Mouse (Mus musculus): ENCODE measurements around the gene Tmem170b. TPM values are rescaled to one million over a fixed set of nuclear protein-coding genes. Genes with fewer than 3 reads are reported as not detected.
A peak's percentile ranks its signal among the peaks of the same experiment; 100 is the strongest.

The Tmem170b gene
- polyA plus RNA-seq, 1 experiment from 2014 or later, result 22.4 TPM

DNA sequence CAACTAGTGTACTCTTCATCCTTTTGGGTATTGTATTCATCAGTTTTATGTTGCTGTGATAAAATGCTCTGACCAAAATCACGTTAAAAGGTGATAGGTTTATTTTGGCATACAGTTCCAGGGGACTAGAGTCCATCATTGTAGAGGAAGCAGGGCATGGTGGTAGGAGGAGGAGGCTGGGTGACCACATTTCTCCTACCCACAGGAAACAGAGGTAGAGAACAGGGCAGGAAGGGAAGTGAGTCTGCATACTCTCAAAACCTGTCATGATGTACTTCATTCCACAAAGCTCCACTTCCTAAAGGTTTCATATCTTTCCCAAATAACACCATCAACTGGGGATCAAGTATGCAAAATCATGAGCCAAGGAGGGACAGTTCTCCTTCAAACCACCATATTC, 18.4 kb downstream of the Tmem170b start:
- no peaks in the 10 kb centered on the region for H3K36me3 ChIP-seq (ENCODE audit: control insufficient read depth, insufficient read depth, low read length)
- no peaks in the 10 kb centered on the region; the same call in 1 of the 2 replicates for H3K4me1 ChIP-seq (replicated peaks; ENCODE audit: control insufficient read depth, insufficient read depth, low read length)
- H3K4me3 ChIP-seq (ENCODE audit: low read depth, low read length), result no peak overlapping the region
- no peak overlapping the region for H3K9ac ChIP-seq (ENCODE audit: low read length)
- no peaks in the 10 kb centered on the region for H3K27me3 ChIP-seq (ENCODE audit: control insufficient read depth, insufficient read depth, low read length)
- no peaks in the 10 kb centered on the region for H3K9me3 ChIP-seq (ENCODE audit: control insufficient read depth, low read length)
- no peak overlapping the region for H3K4me2 ChIP-seq (ENCODE audit: low read depth, low read length, severe bottlenecking)
- H3K27ac ChIP-seq (ENCODE audit: low read depth, low read length), result no peak overlapping the region
- DNase-seq (ENCODE audit: low spot score) (no peak), ATAC-seq (replicated peaks; ENCODE audit: low FRiP score) (no peak)
- 92% methylated on average over 1 of the region's 1 CpGs for WGBS

DNA sequence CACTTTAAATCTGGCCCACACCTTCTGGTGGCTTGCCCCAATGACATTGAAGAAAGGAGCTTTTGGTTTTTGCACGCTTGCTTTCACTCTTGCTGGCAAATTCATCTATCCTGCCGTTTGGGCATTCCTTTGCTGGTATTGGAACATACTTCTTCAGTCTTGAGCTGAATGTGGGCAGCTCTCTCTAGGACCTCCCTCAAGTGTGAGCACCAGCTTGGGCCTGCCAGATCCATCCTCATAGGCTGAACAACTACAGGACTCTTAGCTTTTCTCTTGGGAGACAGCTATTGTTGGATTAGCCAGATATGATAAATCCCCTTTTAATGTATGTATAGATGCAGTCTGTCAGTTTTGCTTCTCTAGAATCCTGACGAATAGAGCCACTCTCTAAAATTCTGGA, 19.5 kb downstream of the Tmem170b start:
- H3K4me2 ChIP-seq (ENCODE audit: low read depth, low read length, severe bottlenecking), result no peak overlapping the region
- no peak overlapping the region for H3K9ac ChIP-seq (ENCODE audit: low read length)
- DNase-seq (ENCODE audit: low spot score) (no peak), ATAC-seq (replicated peaks; ENCODE audit: low FRiP score) (no peak)
- no peak overlapping the region for H3K27ac ChIP-seq (ENCODE audit: low read depth, low read length)
- WGBS, result 86% methylated on average over 3 of the region's 3 CpGs
- H3K4me1 ChIP-seq (replicated peaks; ENCODE audit: control insufficient read depth, insufficient read depth, low read length), result no peaks in the 10 kb centered on the region; the same call in 1 of the 2 replicates
- no peaks in the 10 kb centered on the region for H3K27me3 ChIP-seq (ENCODE audit: control insufficient read depth, insufficient read depth, low read length)
- no peak overlapping the region for H3K4me3 ChIP-seq (ENCODE audit: low read depth, low read length)
- no peaks in the 10 kb centered on the region for H3K36me3 ChIP-seq (ENCODE audit: control insufficient read depth, insufficient read depth, low read length)
- no peaks in the 10 kb centered on the region for H3K9me3 ChIP-seq (ENCODE audit: control insufficient read depth, low read length)

DNA sequence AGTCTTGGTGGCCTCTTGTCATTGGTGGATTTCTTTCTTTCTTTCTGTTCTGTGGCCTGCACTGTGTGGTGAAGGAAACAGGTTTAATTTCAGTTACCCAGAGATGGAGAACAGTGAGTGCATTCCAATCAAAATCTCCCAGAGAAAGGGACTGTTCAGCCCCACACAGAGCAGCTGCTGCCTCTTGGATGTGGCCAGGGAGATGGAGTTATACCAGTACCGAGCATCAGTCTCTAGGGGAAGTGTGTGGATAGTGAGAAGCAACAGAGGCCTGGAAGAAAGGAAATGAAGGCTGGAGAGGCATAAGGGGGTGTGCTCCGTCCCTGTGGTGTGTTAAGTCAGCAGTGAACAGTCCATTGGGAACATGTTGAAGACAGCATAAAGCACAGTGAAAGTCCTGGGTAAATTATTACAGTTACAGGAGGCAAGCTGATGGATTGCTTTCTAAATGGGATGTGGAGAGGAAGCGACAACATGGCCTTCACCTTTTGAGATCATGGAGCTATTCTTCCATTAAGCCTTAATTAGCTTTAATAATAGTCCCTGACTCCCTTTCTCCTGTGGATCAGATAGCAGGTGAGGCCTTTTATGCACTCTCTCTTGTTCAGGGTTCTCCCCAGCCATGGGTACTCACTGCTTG, 21.7 kb downstream of the Tmem170b start:
- ATAC-seq (replicated peaks; ENCODE audit: low FRiP score), result no peak
- 72% methylated on average over 3 of the region's 3 CpGs for WGBS
- H3K36me3 ChIP-seq (ENCODE audit: control insufficient read depth, insufficient read depth, low read length), result no peaks in the 10 kb centered on the region

DNA sequence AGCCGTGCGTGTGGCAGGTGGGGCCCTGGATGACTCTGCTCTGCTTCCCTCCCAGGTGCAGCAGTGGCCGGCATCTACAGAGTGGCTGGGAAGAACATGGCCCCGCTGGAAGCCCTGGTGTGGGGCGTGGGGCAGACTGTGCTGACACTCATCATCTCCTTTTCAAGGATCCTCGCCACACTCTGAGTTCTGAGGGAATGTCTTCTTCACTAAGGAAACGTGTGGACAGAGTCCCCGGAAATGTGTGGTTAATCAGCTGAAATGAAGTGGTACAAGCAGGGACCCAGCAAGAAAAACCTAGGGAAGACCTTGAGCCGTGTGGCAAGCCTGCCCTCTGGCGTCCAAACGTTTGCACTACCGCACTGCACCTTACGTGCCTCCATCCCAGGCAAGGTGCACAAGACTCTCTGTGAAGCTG, 28.7 kb downstream of the Tmem170b start:
- Histone ChIP-seq H3K9me3 (ENCODE audit: control insufficient read depth, low read length) (no peaks in the 10 kb centered on the region), H3K9ac (ENCODE audit: low read length) (no peak overlapping the region), H3K27me3 (ENCODE audit: control insufficient read depth, insufficient read depth, low read length) (no peaks in the 10 kb centered on the region), H3K4me2 (ENCODE audit: low read depth, low read length, severe bottlenecking) (no peak overlapping the region), H3K27ac (ENCODE audit: low read depth, low read length) (no peak overlapping the region), H3K4me1 (replicated peaks; ENCODE audit: control insufficient read depth, insufficient read depth, low read length) (no peaks in the 10 kb centered on the region), H3K36me3 (ENCODE audit: control insufficient read depth, insufficient read depth, low read length) (no peaks in the 10 kb centered on the region), H3K4me3 (ENCODE audit: low read depth, low read length) (no peak overlapping the region)
- peak; percentile 64; the same call in 1 of the 2 replicates for ATAC-seq (replicated peaks; ENCODE audit: low FRiP score)
- 27% methylated on average over 13 of the region's 13 CpGs for WGBS
- DNase-seq (ENCODE audit: low spot score), result peak; percentile 77

More for the DNA sequence above, 21.7 kb downstream of the Tmem170b start:
- H3K4me1 ChIP-seq (replicated peaks; ENCODE audit: control insufficient read depth, insufficient read depth, low read length), result no peaks in the 10 kb centered on the region; the same call in 1 of the 2 replicates
- no peak overlapping the region for H3K4me3 ChIP-seq (ENCODE audit: low read depth, low read length)
- no peak for DNase-seq (ENCODE audit: low spot score)
- H3K9me3 ChIP-seq (ENCODE audit: control insufficient read depth, low read length), result no peaks in the 10 kb centered on the region
- no peak overlapping the region for H3K27ac ChIP-seq (ENCODE audit: low read depth, low read length)
- H3K4me2 ChIP-seq (ENCODE audit: low read depth, low read length, severe bottlenecking), result no peak overlapping the region
- H3K9ac ChIP-seq (ENCODE audit: low read length), result no peak overlapping the region
- no peaks in the 10 kb centered on the region for H3K27me3 ChIP-seq (ENCODE audit: control insufficient read depth, insufficient read depth, low read length)

DNA sequence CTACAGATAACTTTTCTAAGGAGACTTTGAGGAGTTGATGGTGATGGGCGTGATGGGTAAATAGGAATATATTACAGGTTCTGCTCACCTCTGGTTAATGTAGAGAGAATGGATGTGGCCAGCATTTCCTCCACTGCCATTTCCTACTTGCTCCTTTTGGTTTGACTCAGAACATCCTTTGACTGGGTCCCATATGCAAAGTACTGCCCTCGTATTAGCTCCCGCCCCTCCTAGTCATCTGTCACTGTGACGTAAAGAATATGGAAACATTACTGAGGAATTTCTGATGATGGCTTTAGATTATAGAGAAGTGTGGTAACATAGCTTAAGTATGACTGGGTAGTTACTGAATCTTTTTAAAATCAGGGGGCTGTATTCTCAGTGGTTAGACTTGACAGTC, 32.4 kb downstream of the Tmem170b start:
- Histone ChIP-seq H3K27me3 (ENCODE audit: control insufficient read depth, insufficient read depth, low read length) (no peaks in the 10 kb centered on the region), H3K36me3 (ENCODE audit: control insufficient read depth, insufficient read depth, low read length) (no peaks in the 10 kb centered on the region), H3K4me2 (ENCODE audit: low read depth, low read length, severe bottlenecking) (no peak overlapping the region), H3K27ac (ENCODE audit: low read depth, low read length) (no peak overlapping the region), H3K4me1 (replicated peaks; ENCODE audit: control insufficient read depth, insufficient read depth, low read length) (no peaks in the 10 kb centered on the region), H3K9ac (ENCODE audit: low read length) (no peak overlapping the region), H3K9me3 (ENCODE audit: control insufficient read depth, low read length) (no peaks in the 10 kb centered on the region), H3K4me3 (ENCODE audit: low read depth, low read length) (no peak overlapping the region)
- WGBS, result 91% methylated on average over 4 of the region's 4 CpGs
- DNase-seq (ENCODE audit: low spot score), result no peak
- ATAC-seq (replicated peaks; ENCODE audit: low FRiP score), result no peak

DNA sequence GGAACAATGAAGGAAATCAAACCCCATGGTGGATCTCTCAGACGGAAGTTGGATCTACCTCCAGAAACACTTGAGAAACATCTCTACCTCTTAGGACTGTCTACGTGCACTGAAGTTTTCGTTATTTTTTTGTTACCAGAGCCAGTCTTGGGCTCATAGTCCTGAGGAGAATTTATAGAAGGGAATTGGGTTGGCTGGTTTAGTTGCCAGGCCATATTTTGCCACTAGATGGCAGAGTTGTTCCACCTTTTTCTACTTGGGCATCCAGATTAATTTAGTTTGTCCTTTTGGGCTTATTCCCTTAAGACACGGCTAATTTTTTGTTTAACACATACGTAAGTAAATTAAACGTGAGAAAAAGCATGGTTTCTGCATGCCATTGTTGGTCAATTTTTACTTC, 37.1 kb downstream of the Tmem170b start:
- H3K27me3 ChIP-seq (ENCODE audit: control insufficient read depth, insufficient read depth, low read length), result no peaks in the 10 kb centered on the region
- no peak for ATAC-seq (replicated peaks; ENCODE audit: low FRiP score)
- WGBS, result 22% methylated on average over 6 of the region's 6 CpGs
- no peak overlapping the region for H3K4me3 ChIP-seq (ENCODE audit: low read depth, low read length)
- no peak overlapping the region for H3K4me2 ChIP-seq (ENCODE audit: low read depth, low read length, severe bottlenecking)
- no peaks in the 10 kb centered on the region for H3K36me3 ChIP-seq (ENCODE audit: control insufficient read depth, insufficient read depth, low read length)
- DNase-seq (ENCODE audit: low spot score), result peak; percentile 73
- no peaks in the 10 kb centered on the region for H3K9me3 ChIP-seq (ENCODE audit: control insufficient read depth, low read length)
- 0 out of 2 replicates have a peak, but pooled peaks cover 3% of the 10 kb centered on the region for H3K4me1 ChIP-seq (replicated peaks; ENCODE audit: control insufficient read depth, insufficient read depth, low read length)
- H3K9ac ChIP-seq (ENCODE audit: low read length), result no peak overlapping the region
- H3K27ac ChIP-seq (ENCODE audit: low read depth, low read length), result no peak overlapping the region

DNA sequence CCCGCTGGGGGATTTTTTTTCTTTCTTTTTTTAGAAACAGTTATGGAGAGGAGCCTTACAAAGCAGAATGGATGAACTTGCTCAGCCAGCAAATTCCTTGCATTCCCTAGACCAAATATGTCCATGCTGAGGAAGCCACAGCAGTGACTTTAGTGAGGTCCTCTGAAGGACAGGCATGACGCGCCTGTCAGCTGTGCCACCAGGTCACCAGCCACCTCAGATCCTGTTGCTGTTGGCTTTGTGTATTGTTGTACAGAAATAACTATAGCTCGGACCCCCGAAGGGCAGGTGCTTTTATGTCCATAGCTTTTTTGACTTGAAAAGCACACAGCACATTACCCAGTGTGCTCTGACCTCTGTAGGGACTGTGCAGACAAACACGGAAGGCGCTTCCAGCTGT, 38.1 kb downstream of the Tmem170b start:
- H3K9me3 ChIP-seq (ENCODE audit: control insufficient read depth, low read length), result no peaks in the 10 kb centered on the region
- no peaks in the 10 kb centered on the region for H3K27me3 ChIP-seq (ENCODE audit: control insufficient read depth, insufficient read depth, low read length)
- no peaks in the 10 kb centered on the region for H3K36me3 ChIP-seq (ENCODE audit: control insufficient read depth, insufficient read depth, low read length)
- 0 out of 2 replicates have a peak, but pooled peaks cover 3% of the 10 kb centered on the region for H3K4me1 ChIP-seq (replicated peaks; ENCODE audit: control insufficient read depth, insufficient read depth, low read length)
- 72% methylated on average over 7 of the region's 7 CpGs for WGBS
- no peak overlapping the region for H3K4me2 ChIP-seq (ENCODE audit: low read depth, low read length, severe bottlenecking)
- no peak for ATAC-seq (replicated peaks; ENCODE audit: low FRiP score)
- H3K4me3 ChIP-seq (ENCODE audit: low read depth, low read length), result no peak overlapping the region
- no peak overlapping the region for H3K9ac ChIP-seq (ENCODE audit: low read length)
- no peak for DNase-seq (ENCODE audit: low spot score)
- no peak overlapping the region for H3K27ac ChIP-seq (ENCODE audit: low read depth, low read length)

DNA sequence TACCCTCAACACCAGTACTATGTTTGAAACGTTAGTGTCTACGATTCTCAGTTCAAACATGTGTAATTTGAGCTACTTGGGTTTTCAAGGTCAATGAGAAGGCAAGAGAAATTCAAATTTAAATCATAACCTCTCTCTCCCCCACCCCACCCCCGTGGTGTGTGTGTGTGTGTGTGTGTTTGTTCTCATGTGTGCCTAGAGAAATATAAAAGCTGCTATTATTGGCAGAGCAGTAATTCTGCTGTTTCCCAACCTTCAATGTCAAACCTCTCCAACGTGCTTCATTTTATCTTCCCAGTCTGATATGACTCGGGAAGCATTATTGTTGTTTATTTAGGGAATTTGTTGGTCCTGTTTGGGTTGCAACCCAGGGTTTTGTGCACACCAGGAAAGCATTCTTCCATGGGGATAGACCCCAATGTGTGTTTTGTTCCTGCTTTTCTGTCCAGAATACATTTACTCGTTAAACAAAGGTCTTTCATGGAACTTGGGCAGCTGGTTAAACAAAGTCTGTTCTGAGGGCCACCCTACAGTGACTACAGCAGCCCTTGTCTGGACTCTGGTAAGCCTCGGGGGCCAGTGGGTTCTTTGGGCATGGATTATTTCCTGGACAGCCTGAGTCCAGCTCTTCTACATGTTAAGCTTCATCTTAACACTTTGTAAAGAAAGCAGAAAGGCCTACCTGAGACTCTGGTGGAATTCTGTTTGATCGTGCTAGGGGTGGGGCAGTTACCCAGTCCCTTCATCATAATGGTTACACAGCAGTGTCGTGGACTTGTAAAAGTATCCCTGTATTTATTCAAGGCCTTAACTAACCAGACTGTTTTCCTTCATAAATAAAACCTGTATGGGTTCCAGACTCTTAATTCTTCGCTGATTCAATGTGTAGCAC, 39.1 kb downstream of the Tmem170b start:
- H3K4me1 ChIP-seq (replicated peaks; ENCODE audit: control insufficient read depth, insufficient read depth, low read length), result 0 out of 2 replicates have a peak, but pooled peaks cover 3% of the 10 kb centered on the region
- ATAC-seq (replicated peaks; ENCODE audit: low FRiP score) (no peak), DNase-seq (ENCODE audit: low spot score) (no peak)
- H3K27ac ChIP-seq (ENCODE audit: low read depth, low read length), result no peak overlapping the region
- no peak overlapping the region for H3K9ac ChIP-seq (ENCODE audit: low read length)
- H3K36me3 ChIP-seq (ENCODE audit: control insufficient read depth, insufficient read depth, low read length), result no peaks in the 10 kb centered on the region
- no peak overlapping the region for H3K4me2 ChIP-seq (ENCODE audit: low read depth, low read length, severe bottlenecking)
- H3K4me3 ChIP-seq (ENCODE audit: low read depth, low read length), result no peak overlapping the region
- no peaks in the 10 kb centered on the region for H3K9me3 ChIP-seq (ENCODE audit: control insufficient read depth, low read length)
- WGBS, result 59% methylated on average over 10 of the region's 10 CpGs
- H3K27me3 ChIP-seq (ENCODE audit: control insufficient read depth, insufficient read depth, low read length), result no peaks in the 10 kb centered on the region

Measured in forebrain, embryonic 11.5 days (tissue).